Mouse (Mus musculus) erythroid progenitor cell, adult 5-6 weeks (primary cell): ENCODE data around the gene Zg16. TPM values are rescaled to one million over a fixed set of nuclear protein-coding genes. Genes with fewer than 3 reads are reported as not detected.

Source experiments
- ATAC-seq: replicated peaks from 2 replicates; pipeline ENCODE4 v1.8.0; 2016; ENCODE audit warnings: moderate number of reproducible peaks, mild to moderate bottlenecking, moderate TSS enrichment, inconsistent platforms; ENCODE audit not compliant: poor library complexity, low FRiP score, severe bottlenecking
- total RNA-seq, 2 experiments: library from RNA; stranded (forward) in 1 of 2; stranded (reverse) in 1 of 2; fragments of 150-400 nt in 1 of 2; fragments of 186-747, 209-891 nt in 1 of 2; gene quantifications; 2 replicates each; pipeline versions ENCODE4 v1.2.3 to v1.2.4; 2015 to 2017; ENCODE audit warnings: low replicate concordance in 2 of 2

Gene Zg16
- total RNA-seq, 2 experiments from 2014 or later: 1.2 to 9.2 TPM

DNA sequence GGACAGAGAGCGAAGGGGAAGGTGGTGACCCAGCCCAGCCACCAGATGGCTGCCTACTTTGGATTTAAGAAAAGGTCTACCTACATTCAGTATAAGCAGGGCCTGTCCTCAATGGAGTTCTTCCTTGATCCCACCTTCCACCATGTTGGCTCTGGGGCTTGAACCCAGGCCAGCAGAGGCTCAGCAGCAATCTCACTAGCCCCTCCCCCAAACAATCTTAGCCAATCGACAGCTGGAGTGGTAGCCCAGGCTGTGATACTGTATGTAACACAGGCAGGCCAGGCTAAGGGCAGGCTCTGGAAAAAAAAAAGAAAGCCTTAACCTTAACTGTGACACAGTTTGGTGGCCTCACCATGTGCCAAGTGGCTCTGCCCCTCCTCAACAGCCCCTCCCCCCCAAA lies 75.4 kb downstream of the Zg16 start:
- ATAC-seq: no peak

DNA sequence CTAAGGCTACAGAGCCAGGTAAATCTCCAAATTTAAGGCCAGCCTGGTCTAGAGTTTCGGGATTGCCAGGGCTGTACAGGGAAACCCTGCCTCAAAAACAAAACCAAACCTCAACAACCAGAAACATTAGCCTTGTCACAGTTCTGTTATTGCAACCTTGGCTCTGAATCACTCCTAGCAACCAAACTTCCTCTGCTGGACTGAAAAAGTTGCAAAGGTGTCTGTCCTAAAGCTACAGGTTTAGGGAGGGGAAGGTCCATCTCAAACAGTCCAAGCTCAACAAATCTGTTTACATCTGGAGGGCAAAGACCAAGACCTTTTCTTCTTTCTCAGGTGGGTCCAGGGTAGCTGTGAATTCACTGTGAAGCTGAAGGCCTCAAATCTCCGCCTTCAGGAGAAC lies 76.1 kb downstream of the Zg16 start:
- no peak for ATAC-seq

DNA sequence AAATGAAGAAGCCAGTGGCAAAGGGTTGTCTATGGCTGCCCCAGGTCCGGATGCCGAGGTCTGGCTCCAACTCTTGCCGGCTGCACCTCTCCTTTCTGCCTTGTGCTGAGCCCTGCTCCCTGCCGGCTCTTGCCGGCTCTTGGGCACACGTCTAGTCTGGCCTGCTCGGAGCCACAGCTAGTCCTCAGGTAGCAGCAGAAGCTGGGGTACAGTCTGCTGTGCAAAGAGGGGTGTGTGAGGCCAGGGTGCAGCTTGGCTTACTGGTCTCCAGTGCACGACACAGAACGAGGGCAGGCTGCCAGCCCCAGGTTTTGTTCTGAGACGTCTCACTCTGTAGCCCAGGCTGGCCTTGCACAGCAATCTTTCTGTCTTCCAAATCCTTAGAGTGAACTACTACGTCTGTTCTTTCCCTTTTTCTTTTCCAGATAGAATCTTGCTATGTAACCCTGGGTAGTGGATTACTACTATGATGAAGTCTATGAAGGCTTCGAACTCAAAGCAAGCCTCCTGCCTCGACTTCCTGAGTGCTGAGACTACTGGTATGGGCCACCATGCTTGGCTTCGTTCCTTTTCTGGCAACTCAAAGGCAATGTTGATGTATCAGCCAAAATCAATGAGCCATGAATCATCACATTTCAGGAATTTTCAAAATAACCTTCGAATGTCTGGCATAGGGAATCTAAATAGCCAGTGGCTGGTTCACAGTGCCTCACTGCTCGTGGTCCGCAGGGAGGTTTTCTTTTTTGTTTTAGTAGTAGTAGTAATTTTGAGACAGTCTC lies 77.6 kb downstream of the Zg16 start:
- ATAC-seq: no peak

DNA sequence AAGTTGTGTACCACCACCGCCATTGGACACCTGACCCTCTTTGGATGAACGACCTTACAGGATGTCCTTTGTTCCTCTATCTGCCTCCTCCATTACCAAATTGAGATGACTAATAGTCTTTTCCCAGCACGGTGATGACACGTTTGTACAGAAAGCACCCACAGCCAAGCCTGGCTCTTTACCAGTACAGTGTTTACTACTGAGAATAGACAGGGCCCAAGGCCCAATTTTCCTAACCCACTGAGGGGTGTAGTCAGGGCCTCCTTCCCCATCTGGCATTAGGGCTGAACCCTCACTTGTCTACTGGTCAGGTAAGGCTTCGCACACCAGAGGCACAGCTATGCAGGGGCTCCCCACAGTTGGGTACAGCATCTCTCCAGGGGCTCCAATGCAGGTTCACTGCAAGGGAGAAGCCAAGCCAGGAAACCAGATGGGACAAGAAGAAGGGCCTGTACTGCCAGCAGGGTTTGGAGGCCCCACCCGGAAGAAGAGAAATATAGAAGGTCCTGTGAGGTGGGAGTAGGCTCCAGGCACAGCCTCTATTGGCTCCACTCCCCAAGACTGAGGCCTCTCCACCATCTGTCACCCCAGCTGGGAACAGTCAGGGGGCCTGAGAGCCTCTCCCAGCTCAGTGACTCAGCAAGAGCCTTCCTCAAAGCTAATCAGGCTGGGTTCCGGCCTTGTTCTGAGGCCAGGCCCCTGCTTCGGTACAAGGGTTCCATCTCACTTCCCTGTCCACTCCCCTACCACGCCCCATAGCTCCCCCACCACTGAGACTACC lies 78.7 kb downstream of the Zg16 start:
- ATAC-seq: peak; percentile 60

DNA sequence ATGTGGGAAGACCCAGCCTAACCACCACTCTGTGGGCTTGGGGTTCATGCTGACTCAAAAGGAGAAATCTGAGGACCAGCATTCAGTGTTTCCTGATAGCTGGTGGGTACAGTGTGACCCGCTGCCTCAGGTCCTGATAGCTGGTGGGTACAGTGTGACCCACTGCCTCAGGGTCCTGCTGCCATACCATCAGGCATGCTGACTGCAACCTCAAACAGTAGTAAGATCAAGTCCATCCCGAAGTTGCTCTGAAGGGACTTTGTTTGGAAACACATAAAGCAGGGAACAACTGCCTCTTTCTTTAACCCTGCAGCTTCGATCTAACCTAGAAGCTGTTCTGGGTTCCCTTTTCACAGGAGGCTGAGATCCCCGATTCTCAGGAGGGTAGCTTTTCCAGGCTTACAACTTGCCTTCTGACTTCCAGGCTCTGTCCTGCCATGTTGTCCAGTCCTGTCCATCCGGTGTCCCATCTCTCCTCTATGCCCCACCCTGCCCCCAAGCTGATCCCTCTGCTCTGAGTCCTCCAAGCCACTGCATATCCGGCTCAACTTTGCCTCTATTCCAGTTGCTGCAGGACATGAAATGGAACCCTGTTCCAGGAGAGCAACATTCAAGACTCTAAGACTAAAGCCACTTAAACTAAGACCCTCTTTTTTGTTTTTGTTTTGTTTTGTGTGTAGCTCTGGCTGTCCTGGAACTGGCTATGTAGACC lies 79.7 kb downstream of the Zg16 start:
- no peak for ATAC-seq

DNA sequence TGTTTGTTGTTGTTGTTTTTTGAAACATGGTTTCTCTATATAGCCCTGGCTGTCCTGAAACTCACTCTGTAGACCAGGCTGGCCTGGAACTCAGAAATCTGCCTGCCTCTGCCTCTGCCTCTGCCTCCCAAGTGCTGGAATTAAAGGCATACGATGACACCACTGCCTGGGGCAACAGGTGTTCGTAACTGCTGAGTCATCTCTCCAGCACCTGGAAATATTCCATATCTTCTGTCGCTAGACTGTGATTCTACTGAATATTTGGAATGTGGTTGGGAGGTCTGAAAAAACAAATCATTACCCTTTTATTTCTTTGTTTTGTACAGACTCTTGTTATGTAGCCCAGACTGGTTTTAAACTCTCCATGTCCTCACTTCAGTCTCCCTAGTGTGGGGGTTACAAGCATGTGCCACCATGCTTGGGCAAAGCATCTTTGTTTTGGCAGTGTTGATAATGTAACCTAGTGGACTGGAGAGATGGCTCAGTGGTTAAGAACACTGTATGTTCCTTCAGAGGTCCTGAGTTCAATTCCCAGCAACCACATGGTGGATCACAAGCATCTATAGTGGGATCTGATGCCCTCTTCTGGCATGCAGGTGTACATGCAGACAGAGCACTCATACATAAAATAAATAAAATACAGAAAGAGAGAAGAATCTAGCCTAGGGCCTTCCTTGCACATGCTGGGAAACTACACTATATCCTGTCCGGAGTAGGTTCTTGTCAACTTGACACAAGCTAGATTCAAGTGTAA lies 82.8 kb downstream of the Zg16 start:
- no peak for ATAC-seq

DNA sequence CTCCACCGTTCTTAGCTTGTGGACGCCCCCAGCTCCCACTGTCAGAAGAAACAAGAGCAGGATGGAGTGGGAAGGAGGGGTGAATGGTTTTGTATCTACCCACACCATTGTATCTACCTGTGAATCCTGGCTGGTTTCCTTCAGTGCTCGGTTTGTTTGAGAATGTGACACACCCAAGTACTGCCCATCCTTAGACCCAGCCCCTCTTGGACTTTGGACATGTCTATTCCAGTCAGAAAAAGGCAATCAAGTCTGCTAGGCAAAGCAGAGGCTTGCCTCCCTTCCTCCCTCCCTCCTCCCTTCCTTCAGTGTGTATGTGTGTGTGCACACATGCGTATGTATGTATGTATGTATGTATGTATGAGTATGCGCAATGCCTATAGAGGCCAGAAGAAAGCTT lies 83.5 kb downstream of the Zg16 start:
- no peak for ATAC-seq

Other genes starting within 250 kb of the Zg16 start
- not detected in 2 replicates for gene Doc2a, start 239.9 kb downstream of the Zg16 start, total RNA-seq (2015; ENCODE audit: low replicate concordance)
- not detected in 2 replicates for gene Doc2a, start 239.9 kb downstream of the Zg16 start, total RNA-seq (2017; ENCODE audit: low replicate concordance)
- 50.8 and 63.3 TPM in 2 replicates for gene Hirip3, start 225.4 kb downstream of the Zg16 start, total RNA-seq (2015; ENCODE audit: low replicate concordance)
- 193 and 296 TPM in 2 replicates for gene Hirip3, start 225.4 kb downstream of the Zg16 start, total RNA-seq (2017; ENCODE audit: low replicate concordance)
- gene Ino80e, start 225.0 kb downstream of the Zg16 start, total RNA-seq (2015; ENCODE audit: low replicate concordance): 19.1 and 20.1 TPM in 2 replicates
- gene Ino80e, start 225.0 kb downstream of the Zg16 start, total RNA-seq (2017; ENCODE audit: low replicate concordance): 20.2 and 30.4 TPM in 2 replicates
- 23.1 and 38.2 TPM in 2 replicates for gene Taok2, start 202.6 kb downstream of the Zg16 start, total RNA-seq (2015; ENCODE audit: low replicate concordance)
- 65.6 and 76.2 TPM in 2 replicates for gene Taok2, start 202.6 kb downstream of the Zg16 start, total RNA-seq (2017; ENCODE audit: low replicate concordance)
- 3.2 and 5.4 TPM in 2 replicates for gene Tmem219, start 164.4 kb downstream of the Zg16 start, total RNA-seq (2015; ENCODE audit: low replicate concordance)
- gene Tmem219, start 164.4 kb downstream of the Zg16 start, total RNA-seq (2017; ENCODE audit: low replicate concordance): 4.0 and 10.4 TPM in 2 replicates
- gene Kctd13, start 158.4 kb downstream of the Zg16 start, total RNA-seq (2015; ENCODE audit: low replicate concordance): 21.6 TPM in 1 of 2 replicates, not detected in the other
- 0.53 and 3.3 TPM in 2 replicates for gene Kctd13, start 158.4 kb downstream of the Zg16 start, total RNA-seq (2017; ENCODE audit: low replicate concordance)
- not detected in 2 replicates for gene Asphd1, start 137.7 kb downstream of the Zg16 start, total RNA-seq (2015; ENCODE audit: low replicate concordance)
- gene Asphd1, start 137.7 kb downstream of the Zg16 start, total RNA-seq (2017; ENCODE audit: low replicate concordance): not detected in 2 replicates
- not detected in 2 replicates for gene Sez6l2, start 136.8 kb downstream of the Zg16 start, total RNA-seq (2015; ENCODE audit: low replicate concordance)
- gene Sez6l2, start 136.8 kb downstream of the Zg16 start, total RNA-seq (2017; ENCODE audit: low replicate concordance): 0.45 TPM in 1 of 2 replicates, not detected in the other
- 29.8 and 30.3 TPM in 2 replicates for gene Cdipt, start 111.4 kb downstream of the Zg16 start, total RNA-seq (2015; ENCODE audit: low replicate concordance)
- gene Cdipt, start 111.4 kb downstream of the Zg16 start, total RNA-seq (2017; ENCODE audit: low replicate concordance): 19.7 and 27.1 TPM in 2 replicates
- 2.9 TPM in 1 of 2 replicates, not detected in the other for gene Cdiptos, start 111.2 kb downstream of the Zg16 start, total RNA-seq (2015; ENCODE audit: low replicate concordance)
- not detected in 2 replicates for gene Cdiptos, start 111.2 kb downstream of the Zg16 start, total RNA-seq (2017; ENCODE audit: low replicate concordance)
- 0.36 and 0.42 TPM in 2 replicates for gene Mvp, start 72.7 kb downstream of the Zg16 start, total RNA-seq (2015; ENCODE audit: low replicate concordance)
- gene Mvp, start 72.7 kb downstream of the Zg16 start, total RNA-seq (2017; ENCODE audit: low replicate concordance): 6.7 and 7.7 TPM in 2 replicates
- gene Pagr1b, start 70.8 kb downstream of the Zg16 start, total RNA-seq (2015; ENCODE audit: low replicate concordance): not detected in 2 replicates
- 0.64 and 11.8 TPM in 2 replicates for gene Pagr1b, start 70.8 kb downstream of the Zg16 start, total RNA-seq (2017; ENCODE audit: low replicate concordance)
- 24.1 and 46.9 TPM in 2 replicates for gene Pagr1a, start 70.0 kb downstream of the Zg16 start, total RNA-seq (2015; ENCODE audit: low replicate concordance)
- gene Pagr1a, start 70.0 kb downstream of the Zg16 start, total RNA-seq (2017; ENCODE audit: low replicate concordance): 10.6 and 26.2 TPM in 2 replicates
- 1.7 TPM in 1 of 2 replicates, not detected in the other for gene Gm42742, start 66.2 kb downstream of the Zg16 start, total RNA-seq (2015; ENCODE audit: low replicate concordance)
- 10.8 and 28.1 TPM in 2 replicates for gene Gm42742, start 66.2 kb downstream of the Zg16 start, total RNA-seq (2017; ENCODE audit: low replicate concordance)
- gene Prrt2, start 66.1 kb downstream of the Zg16 start, total RNA-seq (2015; ENCODE audit: low replicate concordance): 0.84 TPM in 1 of 2 replicates, not detected in the other
- gene Prrt2, start 66.1 kb downstream of the Zg16 start, total RNA-seq (2017; ENCODE audit: low replicate concordance): 3.0 TPM in 1 of 2 replicates, not detected in the other
- gene Maz, start 60.3 kb downstream of the Zg16 start, total RNA-seq (2015; ENCODE audit: low replicate concordance): 175 and 179 TPM in 2 replicates
- 96.8 and 123 TPM in 2 replicates for gene Maz, start 60.3 kb downstream of the Zg16 start, total RNA-seq (2017; ENCODE audit: low replicate concordance)
- gene Kif22, start 44.9 kb downstream of the Zg16 start, total RNA-seq (2015; ENCODE audit: low replicate concordance): 651 and 861 TPM in 2 replicates
- 380 and 614 TPM in 2 replicates for gene Kif22, start 44.9 kb downstream of the Zg16 start, total RNA-seq (2017; ENCODE audit: low replicate concordance)
- 18.0 and 25.9 TPM in 2 replicates for gene AI467606, start 4.0 kb upstream of the Zg16 start, total RNA-seq (2015; ENCODE audit: low replicate concordance)
- 10.5 and 12.7 TPM in 2 replicates for gene AI467606, start 4.0 kb upstream of the Zg16 start, total RNA-seq (2017; ENCODE audit: low replicate concordance)
- not detected in 2 replicates for gene Qprt, start 34.9 kb upstream of the Zg16 start, total RNA-seq (2015; ENCODE audit: low replicate concordance)
- 1.8 TPM in 1 of 2 replicates, not detected in the other for gene Qprt, start 34.9 kb upstream of the Zg16 start, total RNA-seq (2017; ENCODE audit: low replicate concordance)
- gene Spn, start 50.5 kb upstream of the Zg16 start, total RNA-seq (2015; ENCODE audit: low replicate concordance): 16.2 and 30.2 TPM in 2 replicates
- gene Spn, start 50.5 kb upstream of the Zg16 start, total RNA-seq (2017; ENCODE audit: low replicate concordance): 30.8 and 32.0 TPM in 2 replicates
- gene Cd2bp2, start 108.7 kb upstream of the Zg16 start, total RNA-seq (2015; ENCODE audit: low replicate concordance): 18.7 and 25.2 TPM in 2 replicates
- gene Cd2bp2, start 108.7 kb upstream of the Zg16 start, total RNA-seq (2017; ENCODE audit: low replicate concordance): 43.6 and 63.3 TPM in 2 replicates
- 25.6 and 36.4 TPM in 2 replicates for gene Tbc1d10b, start 121.1 kb upstream of the Zg16 start, total RNA-seq (2015; ENCODE audit: low replicate concordance)
- gene Tbc1d10b, start 121.1 kb upstream of the Zg16 start, total RNA-seq (2017; ENCODE audit: low replicate concordance): 85.3 and 173 TPM in 2 replicates
- gene Mylpf, start 121.6 kb upstream of the Zg16 start, total RNA-seq (2015; ENCODE audit: low replicate concordance): 24.3 and 28.1 TPM in 2 replicates
- 25.7 and 48.9 TPM in 2 replicates for gene Mylpf, start 121.6 kb upstream of the Zg16 start, total RNA-seq (2017; ENCODE audit: low replicate concordance)
- gene Zfp553, start 145.7 kb upstream of the Zg16 start, total RNA-seq (2015; ENCODE audit: low replicate concordance): 2.5 and 2.9 TPM in 2 replicates
- 0.77 and 10.0 TPM in 2 replicates for gene Zfp553, start 145.7 kb upstream of the Zg16 start, total RNA-seq (2017; ENCODE audit: low replicate concordance)
- gene Sept1, start 145.8 kb upstream of the Zg16 start, total RNA-seq (2015; ENCODE audit: low replicate concordance): 36.0 and 65.2 TPM in 2 replicates
- gene Sept1, start 145.8 kb upstream of the Zg16 start, total RNA-seq (2017; ENCODE audit: low replicate concordance): 24.0 and 44.4 TPM in 2 replicates
- 4.0 TPM in 1 of 2 replicates, not detected in the other for gene Zfp771, start 156.9 kb upstream of the Zg16 start, total RNA-seq (2015; ENCODE audit: low replicate concordance)
- gene Zfp771, start 156.9 kb upstream of the Zg16 start, total RNA-seq (2017; ENCODE audit: low replicate concordance): 0.26 TPM in 1 of 2 replicates, not detected in the other
- 12.2 and 21.6 TPM in 2 replicates for gene Dctpp1, start 173.4 kb upstream of the Zg16 start, total RNA-seq (2015; ENCODE audit: low replicate concordance)
- gene Dctpp1, start 173.4 kb upstream of the Zg16 start, total RNA-seq (2017; ENCODE audit: low replicate concordance): 6.2 and 11.1 TPM in 2 replicates
- 16.8 and 18.0 TPM in 2 replicates for gene Sephs2, start 186.7 kb upstream of the Zg16 start, total RNA-seq (2015; ENCODE audit: low replicate concordance)
- 25.8 and 29.0 TPM in 2 replicates for gene Sephs2, start 186.7 kb upstream of the Zg16 start, total RNA-seq (2017; ENCODE audit: low replicate concordance)
- 14.3 and 18.7 TPM in 2 replicates for gene Itgal, start 208.9 kb upstream of the Zg16 start, total RNA-seq (2015; ENCODE audit: low replicate concordance)
- 2.1 and 3.9 TPM in 2 replicates for gene Itgal, start 208.9 kb upstream of the Zg16 start, total RNA-seq (2017; ENCODE audit: low replicate concordance)